Mouse (Mus musculus): ENCODE results near the gene A730046J19Rik. TPM values are rescaled to one million over a fixed set of nuclear protein-coding genes. Genes with fewer than 3 reads are reported as not detected.

A730046J19Rik gene
- polyA plus RNA-seq (2014; fragmentation: Illumina TruSeq; extraction: RNeasy Lipid Tissue Mini Kit (QIAGEN cat#74804); ENCODE audit: low read depth, low replicate concordance) = 24.1 TPM

GRCm38 (mm10) chrX:144153523-144153922 lies at the start of gene A730046J19Rik:
TSS of gene A730046J19Rik (plus strand) at chrX:144153695.

Other genes starting within 250 kb of the A730046J19Rik start
- 0.82 TPM for gene Dcx, start 220.4 kb upstream of the A730046J19Rik start, polyA plus RNA-seq (2014; fragmentation: Illumina TruSeq; extraction: RNeasy Lipid Tissue Mini Kit (QIAGEN cat#74804); ENCODE audit: low read depth, low replicate concordance)
- gene Alg13, start 164.1 kb downstream of the A730046J19Rik start, polyA plus RNA-seq (2014; fragmentation: Illumina TruSeq; extraction: RNeasy Lipid Tissue Mini Kit (QIAGEN cat#74804); ENCODE audit: low read depth, low replicate concordance) = 23.2 TPM